Mouse (Mus musculus) stomach, embryonic 14.5 days (tissue): ENCODE measurements at regions not wholly inside any gene's neighbourhood (a gene's known extent, or its start where the extent isn't known, plus 50 kb on each side); places are given as distances from the start of the nearest gene placed in this dataset.

Experiments
- ATAC-seq: fragments of 200-750 bp; cut with Nextera tagmentation; 2 replicates; pipeline ENCODE4 v1.8.0; 2017; ENCODE audit warnings: low read depth, moderate TSS enrichment; ENCODE audit not compliant: insufficient number of reproducible peaks, insufficient read depth, low FRiP score
- H3K27ac ChIP-seq: fragments of 300-500 bp; sonication (generic); 2 replicates; pipeline ENCODE4 v1.5.1; 2014; ENCODE audit warnings: mild to moderate bottlenecking, low read length, moderate library complexity, mixed read lengths
- H3K27me3 ChIP-seq: fragments of 300-500 bp; sonication (generic); 2 replicates; pipeline ENCODE4 v1.6.1; 2014; ENCODE audit warnings: low read length, control low read depth, mixed read lengths; ENCODE audit not compliant: control insufficient read depth, insufficient read depth
- H3K36me3 ChIP-seq: fragments of 300-500 bp; sonication (generic); 2 replicates; pipeline ENCODE4 v1.6.1; 2014; ENCODE audit warnings: mild to moderate bottlenecking, control low read depth, low read length, moderate library complexity, mixed read lengths; ENCODE audit not compliant: control insufficient read depth, insufficient read depth
- H3K4me1 ChIP-seq: fragments of 300-500 bp; sonication (generic); 2 replicates; pipeline ENCODE4 v1.6.1; 2014; ENCODE audit warnings: low read length, control low read depth, mixed read lengths; ENCODE audit not compliant: control insufficient read depth, insufficient read depth
- H3K4me2 ChIP-seq: fragments of 300-500 bp; sonication (generic); replicated peaks from 2 replicates; pipeline ENCODE4 v1.6.1; 2014; ENCODE audit warnings: low read depth, low read length, control low read depth
- H3K4me3 ChIP-seq: fragments of 300-500 bp; sonication (generic); 2 replicates; pipeline ENCODE4 v1.5.1; 2014; ENCODE audit warnings: low read depth, low read length, control low read depth
- H3K9ac ChIP-seq: fragments of 300-500 bp; sonication (generic); replicated peaks from 2 replicates; pipeline ENCODE4 v1.6.1; 2014; ENCODE audit warnings: low read depth, mild to moderate bottlenecking, control low read depth, low read length, moderate library complexity, mixed read lengths
- H3K9me3 ChIP-seq: fragments of 300-500 bp; sonication (generic); 2 replicates; pipeline ENCODE4 v1.6.1; 2016; ENCODE audit warnings: low read depth, low read length, control low read depth; ENCODE audit not compliant: control insufficient read depth
- WGBS: fragments of 180-500 bp; shearing (Covaris S2); extraction: QIAGEN DNeasy Blood & Tissue Kit; methylation state at CpG from one replicate; pipeline ENCODE4 v1.1.7; 2014; 5-methylcytosine and 5-hydroxymethylcytosine counted together

- ATAC-seq: no peak
- 83% methylated on average over 5 of the region's 5 CpGs for WGBS
Observed at GRCm38 (mm10) chr11:114184431-114184830, 117.6 kb upstream of the Sdk2 start.

DNA sequence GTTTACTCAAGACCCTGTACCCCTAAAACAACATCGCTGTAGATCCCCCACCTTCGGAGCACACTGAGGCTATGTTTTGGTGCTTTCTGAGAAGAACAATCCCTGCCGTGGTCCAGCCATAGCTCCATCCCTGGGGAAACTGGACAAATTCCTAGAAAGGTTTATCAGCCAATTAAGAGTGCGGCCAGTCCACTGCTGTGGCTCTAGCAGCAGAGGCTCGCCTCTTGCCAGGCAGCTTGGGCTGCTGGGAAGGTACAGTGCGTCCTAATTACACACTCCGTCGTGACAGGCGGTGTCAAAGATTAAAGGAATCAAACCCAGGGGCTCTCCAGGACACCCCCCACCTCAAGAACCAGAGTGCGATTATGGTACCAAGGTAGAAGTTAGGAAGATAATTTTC, 116.4 kb upstream of the Sdk2 start:
- WGBS: 86% methylated on average over 10 of the region's 10 CpGs
- Histone ChIP-seq H3K4me2 (no peak overlapping the region), H3K9ac (no peak overlapping the region), H3K27me3 (no peaks in the 10 kb centered on the region), H3K4me1 (no peaks in the 10 kb centered on the region; the same call in 1 of the 2 replicates), H3K9me3 (no peaks in the 10 kb centered on the region), H3K27ac (no peak overlapping the region), H3K4me3 (no peak overlapping the region), H3K36me3 (no peaks in the 10 kb centered on the region)
- no peak for ATAC-seq

More at GRCm38 (mm10) chr11:114184431-114184830, 117.6 kb upstream of the Sdk2 start:
- Histone ChIP-seq H3K27ac (no peak overlapping the region), H3K9ac (no peak overlapping the region), H3K27me3 (no peaks in the 10 kb centered on the region), H3K4me1 (no peaks in the 10 kb centered on the region), H3K36me3 (no peaks in the 10 kb centered on the region), H3K4me3 (no peak overlapping the region), H3K4me2 (no peak overlapping the region), H3K9me3 (no peaks in the 10 kb centered on the region)

- H3K9ac ChIP-seq: no peak overlapping the region
- no peak for ATAC-seq
- H3K4me1 ChIP-seq: peaks cover 8% of the 10 kb centered on the region; the same call in 1 of the 2 replicates
- 59% methylated on average over 6 of the region's 6 CpGs for WGBS
- no peak overlapping the region for H3K4me2 ChIP-seq
- no peaks in the 10 kb centered on the region for H3K27me3 ChIP-seq
- no peak overlapping the region for H3K4me3 ChIP-seq
- H3K27ac ChIP-seq: no peak overlapping the region
- H3K9me3 ChIP-seq: no peaks in the 10 kb centered on the region
- no peaks in the 10 kb centered on the region for H3K36me3 ChIP-seq
Observed at GRCm38 (mm10) chr11:114178746-114179472, 112.1 kb upstream of the Sdk2 start.

DNA sequence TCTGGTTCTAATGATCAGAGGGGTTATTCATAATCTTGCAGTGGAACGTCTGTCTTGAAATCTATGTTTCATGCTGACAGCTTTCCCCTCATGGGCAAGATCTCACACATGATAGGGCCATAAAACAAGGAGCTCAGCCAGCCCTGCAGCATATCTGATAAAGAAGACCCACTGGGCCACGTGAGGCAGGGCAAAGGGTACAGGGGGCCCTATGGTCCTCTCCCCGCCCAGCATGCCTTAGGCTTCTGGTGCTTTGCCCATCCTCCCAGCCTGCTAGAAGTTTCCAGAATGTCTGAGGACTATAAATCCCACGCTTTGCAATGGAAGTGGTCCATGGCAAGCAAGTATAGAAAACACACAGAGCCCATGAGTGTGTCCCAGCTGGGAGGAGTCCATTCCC, 110.9 kb upstream of the Sdk2 start:
- ATAC-seq: no peak
- Histone ChIP-seq H3K9ac (no peak overlapping the region), H3K9me3 (no peaks in the 10 kb centered on the region), H3K27ac (no peak overlapping the region), H3K27me3 (no peaks in the 10 kb centered on the region), H3K36me3 (no peaks in the 10 kb centered on the region), H3K4me3 (no peak overlapping the region), H3K4me2 (no peak overlapping the region), H3K4me1 (peaks cover 8% of the 10 kb centered on the region; the same call in 1 of the 2 replicates)
- 53% methylated on average over 4 of the region's 4 CpGs for WGBS

- ATAC-seq: no peak
- Histone ChIP-seq H3K4me3 (no peak overlapping the region), H3K9me3 (no peaks in the 10 kb centered on the region), H3K36me3 (no peaks in the 10 kb centered on the region), H3K4me2 (no peak overlapping the region), H3K27me3 (no peaks in the 10 kb centered on the region), H3K27ac (no peak overlapping the region), H3K9ac (no peak overlapping the region), H3K4me1 (peaks cover 8% of the 10 kb centered on the region; the same call in 1 of the 2 replicates)
- 85% methylated on average over 1 of the region's 1 CpGs for WGBS
Observed at GRCm38 (mm10) chr11:114177281-114177680, 110.4 kb upstream of the Sdk2 start.

DNA sequence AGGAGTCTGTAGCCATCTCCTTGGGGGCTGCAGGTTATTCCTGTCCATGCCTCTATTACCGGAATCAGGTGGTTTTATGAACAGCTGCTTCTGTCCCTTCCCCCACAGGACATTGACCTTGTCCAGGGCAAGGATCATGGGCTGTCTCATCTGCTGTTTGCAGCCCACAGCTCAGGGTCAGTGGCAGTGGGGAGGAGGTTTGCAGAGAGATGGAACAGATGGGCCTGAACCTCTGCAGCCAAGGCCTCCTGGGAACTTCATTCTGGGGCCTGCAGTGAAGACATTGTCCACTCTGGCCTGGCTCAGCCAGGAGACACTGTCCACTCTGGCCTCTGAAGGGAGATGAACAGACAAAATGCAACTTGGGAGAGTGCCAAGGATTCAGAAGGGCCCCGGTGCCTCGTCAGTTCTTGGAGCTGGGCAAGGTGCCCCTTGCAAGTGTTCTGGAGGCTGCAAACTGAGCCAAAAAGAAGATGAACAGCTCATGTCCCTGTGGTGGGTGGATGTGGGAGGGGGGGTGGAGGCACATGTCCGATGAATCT, 109.9 kb upstream of the Sdk2 start:
- Histone ChIP-seq H3K9ac (no peak overlapping the region), H3K4me1 (peaks cover 8% of the 10 kb centered on the region; the same call in 1 of the 2 replicates), H3K27me3 (no peaks in the 10 kb centered on the region), H3K4me3 (no peak overlapping the region), H3K27ac (no peak overlapping the region), H3K36me3 (no peaks in the 10 kb centered on the region), H3K9me3 (no peaks in the 10 kb centered on the region), H3K4me2 (no peak overlapping the region)
- WGBS: 64% methylated on average over 4 of the region's 4 CpGs
- ATAC-seq: no peak; the same call in 1 of the 2 replicates

DNA sequence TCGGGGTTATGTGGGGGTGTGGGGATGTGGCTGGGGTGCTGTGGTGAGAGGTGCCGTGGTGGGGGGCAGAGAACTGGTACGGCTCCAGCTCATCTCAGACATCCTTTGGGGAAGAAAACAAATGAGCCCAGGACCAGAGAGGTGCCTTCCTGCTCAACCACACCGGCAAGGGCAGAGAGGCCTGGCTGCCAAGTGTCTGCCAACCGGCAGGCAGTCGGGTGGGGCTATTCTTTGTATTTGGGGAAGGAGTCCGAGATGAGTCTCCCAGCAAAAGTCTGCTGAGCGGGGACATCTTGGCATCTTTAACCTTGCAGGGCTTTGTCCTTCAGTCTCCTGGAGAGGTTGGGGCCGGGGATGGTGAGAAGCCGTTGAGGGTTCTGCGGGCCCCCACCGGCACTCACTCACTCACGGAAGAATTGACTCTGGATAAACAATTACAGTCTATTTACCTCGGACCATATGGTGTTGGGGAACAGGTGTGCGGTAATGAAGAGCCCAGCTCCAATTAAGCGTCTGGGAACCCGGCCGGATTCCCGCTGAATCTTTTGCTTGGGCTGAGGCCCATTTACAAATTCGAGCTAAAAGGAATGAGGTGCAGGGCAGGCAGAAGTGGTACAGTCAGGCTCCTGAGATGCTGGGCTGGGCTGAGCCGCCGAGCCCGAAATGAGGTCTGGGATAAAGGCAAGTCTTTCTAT, 108.7 kb upstream of the Sdk2 start:
- H3K9ac ChIP-seq: no peak overlapping the region
- H3K4me3 ChIP-seq: no peak overlapping the region
- no peaks in the 10 kb centered on the region for H3K9me3 ChIP-seq
- H3K4me2 ChIP-seq: no peak overlapping the region
- H3K27ac ChIP-seq: no peak overlapping the region
- no peaks in the 10 kb centered on the region for H3K27me3 ChIP-seq
- peaks cover 8% of the 10 kb centered on the region; the same call in 1 of the 2 replicates for H3K4me1 ChIP-seq
- no peak for ATAC-seq
- 30% methylated on average over 23 of the region's 23 CpGs for WGBS
- H3K36me3 ChIP-seq: no peaks in the 10 kb centered on the region

DNA sequence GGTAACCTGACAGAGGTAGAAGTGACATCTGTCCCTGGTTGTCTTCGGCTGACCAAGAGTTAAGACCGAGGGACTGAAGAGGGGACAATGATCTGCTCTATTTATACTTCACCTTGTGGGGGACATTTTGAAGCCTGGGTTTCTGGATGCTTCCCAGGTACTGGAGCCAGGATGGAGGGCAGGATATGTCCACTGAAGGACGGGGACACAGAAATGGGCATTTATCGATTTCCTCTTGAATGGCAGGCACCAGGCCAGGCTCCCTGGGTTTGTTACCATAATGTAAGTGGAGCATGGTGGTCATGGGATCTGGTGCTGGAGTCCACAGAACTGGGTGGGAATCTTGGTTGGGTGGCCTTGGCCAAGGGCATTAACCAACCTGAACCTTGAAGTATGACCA, 108.0 kb upstream of the Sdk2 start:
- WGBS: 91% methylated on average over 4 of the region's 4 CpGs
- peaks cover 8% of the 10 kb centered on the region; the same call in 1 of the 2 replicates for H3K4me1 ChIP-seq
- H3K4me2 ChIP-seq: no peak overlapping the region
- H3K27ac ChIP-seq: no peak overlapping the region
- no peak overlapping the region for H3K4me3 ChIP-seq
- no peak for ATAC-seq
- no peaks in the 10 kb centered on the region for H3K9me3 ChIP-seq
- no peaks in the 10 kb centered on the region for H3K36me3 ChIP-seq
- H3K27me3 ChIP-seq: no peaks in the 10 kb centered on the region
- no peak overlapping the region for H3K9ac ChIP-seq
